Comparison of ENCODE assay signal across 8 mouse cellular contexts in the genomic region with DNA sequence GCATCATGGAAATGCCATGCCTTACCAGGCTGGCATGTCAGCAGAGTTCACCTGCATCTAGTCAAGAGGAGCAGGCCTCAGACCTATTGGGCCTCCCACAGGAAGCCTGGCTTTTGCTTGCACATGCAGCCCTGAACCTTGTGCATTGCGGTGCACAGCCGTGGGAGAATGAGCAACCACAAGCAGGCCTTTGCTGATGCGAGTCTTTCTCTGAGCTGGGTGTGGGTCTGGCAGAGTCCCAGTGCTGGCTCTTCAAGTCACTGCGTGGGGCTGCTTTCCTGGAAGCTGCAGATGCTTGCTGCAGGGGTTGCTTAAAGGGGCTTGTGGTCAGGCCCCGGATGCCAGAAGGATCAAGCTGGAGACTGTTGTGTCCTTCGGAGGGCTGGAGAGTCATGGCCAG.
A peak's percentile ranks its signal among the peaks of the same experiment; 100 is the strongest.
DNase-seq lines count a peak whose midpoint lies in the region; ATAC-seq and TF ChIP-seq lines count a peak whose summit lies in the region.
"Had no signal": no experiment of that assay in that cellular context is flagged by ENCODE, and none has a peak within 500 bp of the region (broad histone marks: within the 10 kb centered on the region; RNA-seq: fewer than 3 reads in every experiment).

No protein-coding gene starts in this region.

- no peaks in the 10 kb centered on the region for H3K27me3 ChIP-seq in hindbrain, postnatal 0 days (ENCODE audit: insufficient read depth, low read length)
- no peaks in the 10 kb centered on the region for H3K27me3 ChIP-seq in hindbrain, embryonic 13.5 days

- H3K9ac ChIP-seq in hindbrain, postnatal 0 days (replicated peaks; ENCODE audit: low read length) = no peak overlapping the region
- H3K9ac ChIP-seq in hindbrain, embryonic 13.5 days = no peak overlapping the region

- no peaks in the 10 kb centered on the region for H3K36me3 ChIP-seq in hindbrain, postnatal 0 days (ENCODE audit: insufficient read depth, low read length)
- H3K36me3 ChIP-seq in hindbrain, embryonic 13.5 days = no peaks in the 10 kb centered on the region

- TF ChIP-seq CTCF in hindbrain, postnatal 0 days (IDR thresholded peaks at IDR 0.05; ENCODE audit: low read depth) = no peak

- no peak overlapping the region for H3K27ac ChIP-seq in hindbrain, postnatal 0 days
- no peak overlapping the region for H3K27ac ChIP-seq in hindbrain, embryonic 13.5 days

- ATAC-seq in hindbrain, postnatal 0 days = no peak
- no peak for ATAC-seq in hindbrain, embryonic 13.5 days (ENCODE audit: low FRiP score)
- ATAC-seq: activated CD4-positive, CD25-positive, alpha-beta regulatory T cell, adult 4 months had no signal

- no peak overlapping the region for H3K4me2 ChIP-seq in hindbrain, postnatal 0 days (ENCODE audit: low read depth, low read length)
- H3K4me2 ChIP-seq in hindbrain, embryonic 13.5 days = no peak overlapping the region

- no peaks in the 10 kb centered on the region for H3K9me3 ChIP-seq in hindbrain, postnatal 0 days (ENCODE audit: low read length)
- H3K9me3 ChIP-seq in hindbrain, embryonic 13.5 days = no peaks in the 10 kb centered on the region

- DNase-seq in hindbrain, postnatal 0 days (ENCODE audit: low spot score) = peak; percentile 30
- peak; percentile 54 for DNase-seq in testis, postnatal 10 days (ENCODE audit: low spot score)
- DNase-seq in testis, postnatal 14 days (ENCODE audit: low spot score) = no peak
- peak; percentile 26 to 40 for DNase-seq in gastrocnemius, postnatal 36 days
- DNase-seq in thymus, postnatal 4 days = peak; percentile 43
- no peak for DNase-seq in MN1 (ENCODE audit: low spot score)

- intact Hi-C loops in gastrocnemius, postnatal 36 days (cut with DNase I) = no loop called here

- WGBS in hindbrain, postnatal 0 days = 46% methylated on average over 6 of the region's 6 CpGs
- 87% methylated on average over 6 of the region's 6 CpGs for WGBS in hindbrain, embryonic 13.5 days

- H3K4me1 ChIP-seq in hindbrain, postnatal 0 days (ENCODE audit: insufficient read depth, low read length) = no peaks in the 10 kb centered on the region
- H3K4me1 ChIP-seq in hindbrain, embryonic 13.5 days (replicated peaks) = no peaks in the 10 kb centered on the region

- no peak overlapping the region for H3K4me3 ChIP-seq in hindbrain, postnatal 0 days (ENCODE audit: low read length)
- no peak overlapping the region for H3K4me3 ChIP-seq in hindbrain, embryonic 13.5 days

Comparison
In these comparisons a context has a peak if more than half of its experiments do, and no peak if none do; other contexts are left out.
1. DNase-seq: peak in hindbrain, postnatal 0 days (single experiment), testis, postnatal 10 days (single experiment), gastrocnemius, postnatal 36 days (2 of 2) and thymus, postnatal 4 days (single experiment); none in testis, postnatal 14 days (single experiment) and MN1 (single experiment).